Mouse (Mus musculus) layer of hippocampus, adult 8-10 months (tissue): ENCODE measurements at regions not wholly inside any gene's neighbourhood (a gene's known extent, or its start where the extent isn't known, plus 50 kb on each side); places are given as distances from the start of the nearest gene placed in this dataset.
"Not testable (repeated sequence)": the region's sequence is repeated elsewhere in the genome, so short reads cannot be mapped to it uniquely, and the experiment has no call there.

Experiments used
- DNase-seq, 2 experiments: peaks; one replicate each; pipeline ENCODE4 v3.0.0; 2022; ENCODE audit warnings: low spot score in 2 of 2

DNA sequence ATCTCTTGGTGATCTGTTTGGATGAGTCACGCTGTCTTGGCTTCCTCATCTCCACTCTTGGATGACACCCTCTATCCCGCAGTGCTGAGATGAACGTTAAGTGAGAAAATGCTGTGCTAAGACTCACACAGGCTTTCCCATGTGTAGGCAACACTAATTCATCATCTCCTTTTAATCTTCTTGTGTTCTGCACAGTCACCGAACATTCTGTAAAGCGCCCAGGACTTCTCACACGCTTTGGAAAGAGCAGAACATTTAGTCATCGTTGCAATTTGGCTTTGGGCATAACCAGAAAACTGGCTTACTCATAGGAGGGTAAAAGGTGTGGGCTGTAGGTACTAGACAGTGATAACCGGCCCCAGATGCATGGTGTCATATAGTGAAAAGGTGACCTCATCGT, 94.9 kb downstream of the Plppr4 start:
- peak; percentile 12 to 29 for DNase-seq

DNA sequence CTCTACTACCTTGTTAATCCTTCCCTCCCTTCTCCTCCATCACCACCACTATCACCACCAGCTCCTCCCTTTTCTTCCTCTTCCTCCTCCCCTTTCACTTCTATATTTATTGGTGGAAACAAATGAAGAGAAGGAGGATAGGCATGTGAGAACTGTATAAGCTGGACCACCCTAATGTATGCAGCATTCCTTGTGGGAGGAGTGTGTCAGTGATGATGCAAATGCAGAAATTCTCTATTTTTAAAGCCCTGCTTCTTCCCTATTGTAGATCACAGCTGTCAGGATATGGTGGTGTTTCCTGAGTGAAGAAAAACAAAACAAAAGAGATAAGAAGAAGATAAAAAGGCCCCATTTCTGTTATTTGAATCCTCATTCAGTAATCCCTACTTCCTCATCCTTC, 112.8 kb downstream of the Plppr4 start:
- no peak for DNase-seq

DNA sequence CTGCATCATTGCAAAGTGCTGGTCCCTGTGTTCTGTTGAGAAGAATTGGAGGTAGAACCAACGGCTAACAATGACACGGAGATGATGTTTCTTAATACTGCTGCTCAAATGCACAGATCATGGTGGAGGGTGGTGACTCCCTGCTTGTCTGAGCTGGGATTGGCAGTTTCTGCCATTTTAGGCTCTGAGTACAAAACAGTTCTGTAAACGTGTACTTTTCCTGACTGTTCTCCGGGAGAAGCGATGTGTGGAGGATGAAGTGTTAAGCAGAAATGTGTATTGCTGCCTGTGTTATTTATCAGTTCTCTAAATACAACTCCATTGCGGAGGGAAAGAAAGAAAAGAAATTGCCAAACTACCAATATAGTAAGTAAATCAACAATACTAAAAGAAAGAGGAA, 118.9 kb downstream of the Plppr4 start:
- peak in 1 of 2 experiments; percentile 8 for DNase-seq

DNA sequence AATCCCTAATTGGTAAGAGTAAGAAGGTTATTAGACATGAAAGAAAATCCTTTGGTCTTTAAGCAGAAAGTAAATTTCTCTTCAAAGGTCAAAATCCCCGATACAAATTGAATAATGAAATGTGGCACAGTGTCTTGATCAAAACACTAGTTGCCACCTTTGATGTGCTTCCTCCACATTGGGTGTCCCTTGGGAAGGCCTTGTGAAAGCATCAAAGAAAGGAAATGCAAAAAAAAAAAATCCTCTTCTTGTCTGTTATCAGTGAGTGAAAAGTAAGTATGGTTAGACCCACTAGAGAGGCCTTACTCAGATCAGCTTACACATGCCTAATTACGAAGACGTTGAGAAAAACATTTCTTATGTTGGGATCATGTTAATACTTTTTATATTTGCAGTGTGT, 134.1 kb downstream of the Plppr4 start:
- no peak for DNase-seq

DNA sequence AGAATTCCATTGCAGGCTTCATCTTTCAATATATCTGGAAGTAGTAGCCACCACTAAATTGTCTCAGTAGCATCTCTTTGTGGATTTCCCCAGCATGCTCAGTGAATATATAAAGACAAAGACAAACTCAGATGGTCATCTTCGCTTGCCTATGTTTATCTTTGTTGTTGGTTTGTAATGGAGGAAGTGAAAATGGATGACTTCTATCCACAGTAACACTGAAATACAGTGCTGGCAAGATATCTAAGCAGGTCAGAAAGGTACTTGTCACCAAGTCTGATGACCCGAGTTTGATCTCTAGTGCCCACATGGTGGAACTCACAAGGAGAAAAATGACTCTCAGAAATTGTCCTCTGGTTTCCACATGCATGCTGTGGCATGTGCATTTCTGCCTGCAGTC, 135.6 kb downstream of the Plppr4 start:
- DNase-seq = no peak

- DNase-seq = peak; percentile 30 to 41
Measured at GRCm38 (mm10) chr3:117217952-117218351, 142.7 kb downstream of the Plppr4 start.

DNA sequence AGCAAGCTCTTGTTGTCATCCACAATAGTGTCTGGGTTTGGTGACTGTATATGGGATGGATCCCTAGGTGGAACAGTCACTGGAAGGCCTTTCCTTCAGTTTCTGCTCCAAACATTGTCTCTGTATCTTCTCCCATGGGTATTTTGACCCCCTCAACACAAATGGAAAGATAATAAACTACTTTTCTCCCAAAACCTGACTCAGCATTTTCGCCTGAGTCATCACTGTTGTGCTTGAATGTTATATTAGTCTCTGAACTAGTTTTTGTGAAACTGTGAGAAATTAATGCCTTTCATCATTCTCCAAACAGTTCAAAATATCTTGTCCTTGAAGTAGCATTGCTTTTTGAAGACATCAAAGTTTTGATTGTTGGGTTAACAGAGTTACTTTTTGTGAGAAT, 168.8 kb downstream of the Plppr4 start:
- no peak for DNase-seq

DNA sequence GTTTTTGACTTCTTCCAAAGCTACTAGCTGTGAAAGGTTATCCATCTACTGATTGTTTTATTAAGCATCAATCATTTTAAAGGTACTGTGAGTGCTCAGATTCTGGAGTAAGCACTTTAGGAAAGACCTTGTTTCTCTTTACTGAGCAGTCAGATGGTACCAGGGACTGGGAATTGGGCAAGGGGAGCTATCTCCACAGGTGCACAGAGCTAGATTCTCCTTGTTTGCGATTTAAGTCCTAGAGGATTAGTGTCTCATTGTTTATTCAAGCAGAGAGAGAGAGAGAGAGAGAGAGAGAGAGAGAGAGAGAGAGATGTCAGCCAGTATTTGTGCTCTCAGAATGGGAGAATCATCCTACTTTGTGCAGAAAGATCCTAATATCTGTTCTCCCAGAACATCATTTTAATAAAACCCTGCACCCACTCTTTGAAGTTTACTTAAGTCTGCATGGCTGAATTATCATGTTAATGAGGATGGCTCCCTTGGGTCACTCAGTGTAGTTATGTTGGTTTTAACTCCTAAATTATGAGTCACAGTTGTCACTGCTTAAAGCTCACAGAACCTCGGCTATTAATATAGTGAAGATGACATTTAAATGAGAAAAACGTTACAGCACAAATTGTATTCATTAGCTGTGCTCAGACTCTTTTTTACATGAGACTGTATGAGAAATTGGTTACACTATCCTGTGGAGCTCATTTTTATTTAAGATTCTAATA, 171.7 kb downstream of the Plppr4 start:
- no peak for DNase-seq

GRCm38 (mm10) chr3:117183654-117184184, 177.0 kb downstream of the Plppr4 start:
- peak; percentile 14 to 35 for DNase-seq

GRCm38 (mm10) chr3:117169740-117170139, 190.9 kb downstream of the Plppr4 start:
- peak; percentile 49 to 50 for DNase-seq

- DNase-seq = no peak
Measured at GRCm38 (mm10) chr3:117163046-117163445, 194.3 kb upstream of the Palmd start.

GRCm38 (mm10) chr3:117160689-117161088, 191.9 kb upstream of the Palmd start:
- DNase-seq = not testable (repeated sequence)

DNA sequence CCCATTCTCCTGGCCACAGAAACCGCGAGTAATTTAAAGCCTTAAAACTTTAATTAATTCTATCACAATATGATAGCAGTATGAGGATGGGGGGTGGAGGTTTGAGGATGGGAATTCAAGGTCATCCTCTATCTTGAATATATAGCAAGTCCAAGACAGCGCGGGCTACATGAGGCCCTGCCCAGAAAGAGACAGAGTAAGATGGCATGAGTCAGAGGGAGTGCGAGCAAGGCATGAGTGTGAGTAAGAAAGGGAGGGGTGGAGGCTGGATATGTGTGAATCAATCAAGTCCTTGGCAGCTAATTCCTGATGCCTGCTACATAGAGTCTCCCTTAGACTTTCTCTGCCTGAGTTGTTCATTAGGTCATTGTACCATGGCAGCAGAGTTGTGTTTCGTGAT, 186.5 kb upstream of the Palmd start:
- DNase-seq = no peak

DNA sequence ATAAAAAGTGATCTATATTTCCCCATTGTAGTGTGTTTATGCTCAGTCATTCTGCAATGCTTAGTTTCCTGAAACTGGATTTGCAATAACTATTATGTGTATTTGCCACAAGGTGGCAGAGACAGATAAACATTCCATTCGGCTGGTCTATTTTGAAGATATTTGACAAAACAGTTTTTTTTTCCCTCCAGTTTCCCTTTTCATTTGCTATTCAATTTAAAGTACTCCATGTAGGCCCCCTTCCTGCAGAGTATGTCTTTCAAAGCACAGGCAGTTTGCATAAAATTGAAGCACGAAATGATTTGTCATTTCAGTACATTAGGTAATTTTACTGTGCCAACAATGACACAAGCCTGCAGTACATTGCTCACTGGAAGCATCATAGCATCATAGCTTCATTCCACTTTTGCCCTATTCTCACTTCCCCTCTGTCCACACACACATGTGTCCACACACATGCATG, 184.3 kb upstream of the Palmd start:
- no peak for DNase-seq

DNA sequence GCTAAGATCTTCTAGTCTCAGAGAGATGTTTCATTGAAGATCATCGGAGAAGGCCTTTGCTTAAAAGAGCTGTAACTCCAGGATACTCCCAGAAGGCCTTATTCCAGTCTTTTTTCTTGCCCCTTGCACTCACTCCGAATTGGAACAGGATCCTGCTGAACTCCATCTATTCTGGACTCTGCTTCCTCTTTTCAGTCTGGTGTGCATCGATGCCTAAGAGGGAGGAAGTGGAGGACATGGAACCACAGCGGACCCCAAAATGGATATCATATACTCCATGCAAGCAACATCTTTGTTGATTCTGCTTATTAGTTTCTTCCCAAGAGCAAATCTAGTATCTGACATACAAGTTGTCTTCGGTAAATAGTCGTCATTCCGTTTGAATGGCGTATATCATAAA, 183.6 kb upstream of the Palmd start:
- no peak for DNase-seq

GRCm38 (mm10) chr3:117147414-117147813, 178.6 kb upstream of the Palmd start:
- no peak for DNase-seq

GRCm38 (mm10) chr3:117139835-117140234, 171.0 kb upstream of the Palmd start:
- DNase-seq = no peak

DNA sequence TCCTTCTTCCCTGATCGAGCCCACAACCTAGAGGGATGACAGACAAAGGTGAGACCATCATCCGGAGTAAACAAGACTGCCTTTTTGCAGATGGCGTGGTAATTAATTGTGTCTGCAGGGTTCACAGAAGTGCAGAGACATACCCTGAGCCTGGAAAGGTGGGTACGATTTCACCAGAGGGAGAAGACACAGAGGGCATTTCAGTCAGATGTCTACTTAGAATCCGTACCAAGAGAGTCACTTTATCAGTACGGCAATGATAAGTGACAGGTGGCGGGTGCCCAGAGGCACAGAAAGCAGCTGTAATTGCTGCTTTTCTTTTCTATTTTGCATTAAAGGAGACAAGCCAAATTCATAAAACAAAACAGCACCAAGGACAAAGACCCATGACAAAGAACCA, 169.9 kb upstream of the Palmd start:
- no peak for DNase-seq

- DNase-seq = no peak
Measured at GRCm38 (mm10) chr3:117132897-117133296, 164.1 kb upstream of the Palmd start.

DNA sequence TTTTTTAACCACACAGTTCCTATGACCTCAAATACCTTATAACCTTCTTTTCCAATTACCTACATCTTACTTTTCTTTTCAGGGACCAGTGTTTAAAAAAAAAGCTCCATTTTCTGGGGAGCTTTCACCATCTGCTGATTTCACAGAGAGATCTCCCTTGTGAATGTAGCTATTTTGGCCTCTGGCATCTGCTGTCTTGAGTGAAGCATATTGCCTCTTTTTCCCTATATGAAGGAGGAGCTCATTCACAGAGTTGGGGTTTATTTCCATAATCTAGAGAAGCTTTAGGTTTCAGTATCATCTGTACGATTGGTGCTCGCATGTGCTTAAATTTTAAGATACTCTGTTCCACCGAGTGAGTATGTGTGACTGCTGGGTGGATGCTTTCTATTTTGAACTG, 153.4 kb upstream of the Palmd start:
- no peak for DNase-seq

- peak; percentile 56 to 67 for DNase-seq
Measured at GRCm38 (mm10) chr3:117120086-117121055, 151.6 kb upstream of the Palmd start.

- DNase-seq = no peak
Measured at GRCm38 (mm10) chr3:117119576-117119975, 150.8 kb upstream of the Palmd start.
